Mouse (Mus musculus) layer of hippocampus, postnatal 14 days (tissue): Measurements from ENCODE around the gene Rbfox2. TPM values are rescaled to one million over a fixed set of nuclear protein-coding genes. Genes with fewer than 3 reads are reported as not detected.

Experiments used
- DNase-seq, 2 experiments: peaks; one replicate each; pipeline ENCODE4 v3.0.0; 2021 to 2022; ENCODE audit warnings: low spot score in 2 of 2, mixed read lengths in 1 of 2
- total RNA-seq, 2 experiments: library from RNA; stranded (reverse); gene quantifications; 2 replicates each; pipeline ENCODE4 v1.2.3; 2021

Gene Rbfox2
- total RNA-seq, 2 experiments from 2014 or later, result 228 to 234 TPM

- no peak for DNase-seq
These were observed 103.9 kb downstream of the Rbfox2 start for GRCm38 (mm10) chr15:77202881-77203254.

- DNase-seq, result no peak
These were observed 104.6 kb downstream of the Rbfox2 start for GRCm38 (mm10) chr15:77202223-77202622.

- DNase-seq, result no peak
These were observed 110.0 kb downstream of the Rbfox2 start for GRCm38 (mm10) chr15:77196827-77197226.

- DNase-seq, result no peak
These were observed 110.8 kb downstream of the Rbfox2 start for GRCm38 (mm10) chr15:77196001-77196400.

- DNase-seq, result no peak
These were observed 114.5 kb downstream of the Rbfox2 start for GRCm38 (mm10) chr15:77192154-77192935.

GRCm38 (mm10) chr15:77186096-77186495, 120.7 kb downstream of the Rbfox2 start:
- DNase-seq, result no peak

GRCm38 (mm10) chr15:77185614-77186013, 121.2 kb downstream of the Rbfox2 start:
- DNase-seq, result no peak

- no peak for DNase-seq
These were observed 124.0 kb downstream of the Rbfox2 start for GRCm38 (mm10) chr15:77182800-77183199.

GRCm38 (mm10) chr15:77174018-77174417, 132.8 kb downstream of the Rbfox2 start:
- DNase-seq, result no peak

- DNase-seq, result no peak
These were observed 134.4 kb downstream of the Rbfox2 start for GRCm38 (mm10) chr15:77172414-77172813.

- no peak for DNase-seq
These were observed 138.0 kb downstream of the Rbfox2 start for GRCm38 (mm10) chr15:77168781-77169180.

GRCm38 (mm10) chr15:77166225-77166732, 140.5 kb downstream of the Rbfox2 start:
- DNase-seq, result no peak

- DNase-seq, result no peak
These were observed 143.5 kb downstream of the Rbfox2 start for GRCm38 (mm10) chr15:77163336-77163735.

- no peak for DNase-seq
These were observed 143.9 kb downstream of the Rbfox2 start for GRCm38 (mm10) chr15:77162931-77163330.

GRCm38 (mm10) chr15:77161382-77161781, 145.4 kb downstream of the Rbfox2 start:
- DNase-seq, result no peak

- no peak for DNase-seq
These were observed 146.0 kb downstream of the Rbfox2 start for GRCm38 (mm10) chr15:77160848-77161247.

- DNase-seq, result no peak
These were observed 150.3 kb downstream of the Rbfox2 start for GRCm38 (mm10) chr15:77156525-77156924.

GRCm38 (mm10) chr15:77154248-77154785, 152.5 kb downstream of the Rbfox2 start:
- DNase-seq, result no peak

GRCm38 (mm10) chr15:77153625-77154024, 153.2 kb downstream of the Rbfox2 start:
- DNase-seq, result peak; percentile 55 to 76

GRCm38 (mm10) chr15:77153088-77153546, 153.7 kb downstream of the Rbfox2 start:
- peak in 1 of 2 experiments; percentile 21 for DNase-seq

GRCm38 (mm10) chr15:77152336-77153087, 154.3 kb downstream of the Rbfox2 start:
- DNase-seq, result peak in 1 of 2 experiments; percentile 37

- DNase-seq, result no peak
These were observed 155.0 kb downstream of the Rbfox2 start for GRCm38 (mm10) chr15:77151816-77152215.
